Mouse (Mus musculus) thymus, postnatal 10 days (tissue): ENCODE results near the gene Nek8.
"Not testable (repeated sequence)": the region's sequence is repeated elsewhere in the genome, so short reads cannot be mapped to it uniquely, and the experiment has no call there.

Experiments used
- DNase-seq, 2 experiments: peaks; one replicate each; pipeline ENCODE4 v3.0.0; 2021; ENCODE audit warnings: low spot score in 2 of 2

Gene Nek8

DNA sequence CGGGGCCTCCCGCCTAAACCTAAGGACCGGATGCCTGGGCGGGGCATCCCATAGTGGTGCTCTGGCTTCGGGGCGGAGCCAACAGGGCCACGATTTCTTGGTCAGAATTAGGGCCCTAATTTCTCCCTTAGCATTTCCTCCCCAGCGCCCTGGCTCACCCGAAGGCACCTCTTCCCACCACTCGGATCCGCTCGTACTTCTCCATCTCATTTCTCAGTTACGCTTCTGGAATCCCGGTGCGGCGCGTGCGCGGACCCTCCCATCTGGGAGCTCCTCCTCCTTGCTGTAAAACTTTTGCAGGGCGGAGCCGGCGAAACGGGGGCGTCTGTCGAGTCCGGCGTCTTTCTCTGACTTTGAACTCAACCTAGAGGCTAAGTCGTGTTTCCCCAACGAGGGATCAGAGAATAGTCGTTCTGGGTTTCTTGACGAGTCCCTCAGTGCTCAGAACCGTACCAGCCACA lies at the start of gene Nek8, which contains the start of gene Tlcd1:
Gene Nek8, minus strand, starts transcription at position 274 of the 461 bp plus-strand sequence.
Gene Tlcd1, plus strand, starts transcription at position 310 of the 461 bp plus-strand sequence.
- DNase-seq: peak; percentile 91

- DNase-seq: no peak
Measured at GRCm38 (mm10) chr11:78223586-78223985, 47.1 kb upstream of the Nek8 start.

GRCm38 (mm10) chr11:78215709-78216317 lies 39.3 kb upstream of the Nek8 start:
- peak in 1 of 2 experiments; percentile 31 for DNase-seq

- DNase-seq: no peak
Measured at GRCm38 (mm10) chr11:78213086-78213817, 36.8 kb upstream of the Nek8 start.

DNA sequence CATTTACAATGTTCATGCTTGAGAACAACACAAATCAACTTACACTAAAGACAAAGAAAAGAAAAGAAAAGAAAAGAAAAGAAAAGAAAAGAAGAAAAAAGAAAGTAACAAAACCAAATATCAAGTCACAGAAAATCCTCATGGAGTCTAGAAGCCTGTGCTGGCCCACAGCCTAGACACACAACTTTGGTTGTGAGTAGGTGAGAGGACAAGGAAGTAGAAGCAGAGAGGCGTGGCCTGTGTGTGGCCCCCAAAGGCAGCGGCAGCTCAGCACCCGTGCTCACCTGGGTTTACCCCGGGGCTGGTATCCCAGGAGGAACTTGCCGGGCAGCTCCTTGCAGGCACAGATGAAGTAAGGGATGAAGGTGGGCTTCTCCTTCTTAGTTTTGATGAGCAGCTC lies 35.0 kb upstream of the Nek8 start:
- no peak for DNase-seq

DNA sequence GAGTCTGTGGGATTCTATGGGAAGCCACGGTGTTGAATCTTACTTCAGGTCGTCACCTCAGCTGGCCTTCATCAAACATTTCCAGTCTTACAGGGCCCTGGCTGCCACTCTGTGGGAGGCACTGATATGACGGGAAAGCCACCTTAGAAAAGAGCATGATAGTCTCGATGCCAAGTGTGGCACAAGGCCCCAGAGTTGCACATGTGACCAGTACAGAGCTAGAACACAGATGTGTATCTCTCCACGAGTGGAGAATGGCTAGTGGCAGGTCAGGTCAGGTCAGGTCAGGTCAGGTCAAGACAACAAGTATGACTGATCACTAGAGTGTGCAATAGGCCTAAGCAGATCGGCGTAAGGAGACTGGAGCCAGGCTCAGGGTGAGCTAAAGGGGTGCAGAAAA lies 34.1 kb upstream of the Nek8 start:
- no peak for DNase-seq

DNA sequence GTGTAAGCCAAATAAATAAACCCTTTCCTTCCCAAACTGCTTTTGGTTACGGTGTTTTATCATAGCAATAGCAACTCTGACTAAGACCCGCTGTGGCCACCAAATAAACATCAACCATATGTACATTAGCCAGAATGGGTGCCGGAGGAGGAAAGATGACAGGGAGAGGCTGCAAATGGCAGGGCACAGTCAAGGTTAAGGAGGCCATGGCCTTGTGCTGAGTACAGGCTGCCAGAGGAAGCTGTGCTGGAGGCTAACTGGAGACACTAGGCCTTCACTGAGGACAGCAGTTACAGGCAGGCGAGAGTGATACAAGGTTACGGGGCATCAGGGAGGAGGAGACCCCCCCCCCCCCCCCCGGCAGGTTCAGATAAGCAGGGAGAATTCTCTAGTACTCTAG lies 33.4 kb upstream of the Nek8 start:
- no peak for DNase-seq

GRCm38 (mm10) chr11:78207190-78207589 lies 30.7 kb upstream of the Nek8 start:
- no peak for DNase-seq

GRCm38 (mm10) chr11:78205361-78206206 lies 29.1 kb upstream of the Nek8 start:
- DNase-seq: no peak

GRCm38 (mm10) chr11:78204287-78204686 lies 27.8 kb upstream of the Nek8 start:
- no peak for DNase-seq

DNA sequence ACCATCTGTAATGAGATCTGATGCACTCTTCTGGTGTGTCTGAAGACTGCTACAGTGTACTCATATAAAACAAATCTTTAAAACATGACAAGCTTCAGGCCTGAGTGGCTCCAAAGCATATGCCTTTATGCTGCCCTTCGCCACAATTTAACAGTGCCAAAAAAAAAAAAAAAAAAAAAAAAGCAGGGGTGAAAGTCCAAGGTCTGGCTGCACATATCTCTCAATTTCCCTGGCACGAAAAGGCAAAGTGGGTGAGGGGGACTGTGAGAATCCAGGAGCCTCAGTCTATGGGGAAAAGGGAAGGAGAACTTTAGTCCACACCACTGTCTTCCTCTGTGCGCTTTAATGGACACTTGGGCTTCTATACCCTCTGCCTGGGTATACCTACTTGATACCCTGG lies 25.9 kb upstream of the Nek8 start:
- DNase-seq: no peak

GRCm38 (mm10) chr11:78195101-78195863 lies 18.8 kb upstream of the Nek8 start:
- no peak for DNase-seq

- peak in 1 of 2 experiments; percentile 41 for DNase-seq
Measured at GRCm38 (mm10) chr11:78194411-78195100, 18.1 kb upstream of the Nek8 start.

GRCm38 (mm10) chr11:78193113-78193512 lies 16.6 kb upstream of the Nek8 start, which contains the start of gene Proca1:
Proca1 (plus strand) TSS chr11:78193392.
- no peak for DNase-seq

DNA sequence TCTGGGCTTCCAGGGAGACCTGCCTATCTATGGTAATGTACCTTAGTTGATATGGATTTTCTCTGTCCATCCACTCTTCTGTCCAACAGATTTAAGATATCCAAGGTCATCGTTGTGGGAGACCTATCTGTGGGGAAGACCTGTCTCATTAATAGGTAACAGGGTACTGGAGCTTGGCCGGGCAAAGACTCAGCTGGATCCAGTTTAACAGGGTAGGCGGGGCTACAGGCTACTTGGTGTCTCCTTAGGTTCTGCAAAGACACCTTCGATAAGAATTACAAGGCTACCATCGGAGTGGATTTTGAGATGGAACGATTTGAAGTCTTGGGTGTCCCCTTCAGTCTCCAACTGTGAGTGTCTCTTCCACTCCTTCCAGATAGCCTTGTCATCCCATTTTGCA lies 13.6 kb upstream of the Nek8 start:
- no peak for DNase-seq

GRCm38 (mm10) chr11:78189234-78190040 lies 13.0 kb upstream of the Nek8 start:
- DNase-seq: no peak

DNA sequence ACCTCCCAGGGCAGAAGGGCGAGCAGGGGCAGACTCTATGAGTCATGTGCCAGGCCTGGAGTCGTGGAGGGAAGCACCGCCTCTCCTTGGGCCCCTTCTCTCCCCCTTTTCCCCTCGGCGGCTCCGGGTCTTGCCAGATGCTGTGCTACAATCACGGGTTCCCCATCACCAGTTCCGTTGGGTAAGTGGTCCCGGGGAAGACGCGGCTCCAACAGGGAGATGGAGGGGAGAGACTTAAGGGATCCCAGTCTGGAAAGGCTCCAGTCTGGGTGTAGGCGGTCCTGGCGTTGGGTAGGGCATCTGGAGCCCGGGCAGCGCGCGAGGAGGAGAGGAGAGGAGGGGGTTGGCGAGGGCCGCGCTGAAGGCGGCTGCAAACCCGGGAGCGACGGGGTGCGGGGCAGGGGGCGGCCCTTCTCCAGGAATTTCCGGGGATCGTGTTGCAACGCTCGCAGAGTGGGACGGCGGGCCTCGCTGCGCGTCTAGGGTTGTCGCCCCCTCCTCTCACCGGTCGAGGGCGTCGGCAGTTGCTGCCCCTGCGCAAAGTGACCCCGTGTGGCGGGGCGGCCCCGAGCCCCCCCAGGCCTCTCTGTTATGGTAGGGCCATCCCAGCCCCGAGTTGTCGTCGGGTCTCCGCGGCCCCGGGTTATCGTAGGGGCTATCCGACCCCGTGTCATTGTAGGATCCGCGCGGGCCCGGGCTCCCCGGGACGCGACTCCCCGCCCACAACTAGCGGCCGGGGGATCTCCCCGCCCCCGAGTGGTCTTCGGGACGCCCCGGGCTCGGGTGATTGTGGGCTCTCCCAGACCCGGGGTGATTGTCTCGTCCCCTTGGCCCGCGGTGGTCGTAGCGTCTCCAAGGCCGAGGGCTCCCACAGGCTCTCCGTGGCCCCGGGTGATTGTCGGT lies 12.1 kb upstream of the Nek8 start, which contains the start of gene Rab34:
Gene Rab34, plus strand, starts transcription at position 100 of the 903 bp plus-strand sequence.
- no peak for DNase-seq

DNA sequence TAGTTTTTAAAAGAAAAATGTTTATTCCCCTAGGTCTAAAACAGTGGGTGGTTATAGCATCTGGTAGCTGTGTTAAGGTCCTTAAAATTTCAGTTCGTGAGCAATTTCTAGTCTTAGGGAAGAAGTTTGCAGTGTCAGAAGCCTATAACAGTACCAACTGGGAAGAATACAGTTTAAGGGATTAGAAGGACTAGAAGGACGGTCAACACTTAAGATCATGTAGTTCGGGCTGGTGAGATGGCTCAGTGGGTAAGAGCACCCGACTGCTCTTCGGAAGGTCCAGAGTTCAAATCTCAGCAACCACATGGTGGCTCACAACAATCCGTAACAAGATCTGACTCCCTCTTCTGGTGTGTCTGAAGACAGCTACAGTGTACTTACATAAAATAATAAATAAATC lies 8.2 kb upstream of the Nek8 start:
- DNase-seq: not testable (repeated sequence)
